In the genomic region with DNA sequence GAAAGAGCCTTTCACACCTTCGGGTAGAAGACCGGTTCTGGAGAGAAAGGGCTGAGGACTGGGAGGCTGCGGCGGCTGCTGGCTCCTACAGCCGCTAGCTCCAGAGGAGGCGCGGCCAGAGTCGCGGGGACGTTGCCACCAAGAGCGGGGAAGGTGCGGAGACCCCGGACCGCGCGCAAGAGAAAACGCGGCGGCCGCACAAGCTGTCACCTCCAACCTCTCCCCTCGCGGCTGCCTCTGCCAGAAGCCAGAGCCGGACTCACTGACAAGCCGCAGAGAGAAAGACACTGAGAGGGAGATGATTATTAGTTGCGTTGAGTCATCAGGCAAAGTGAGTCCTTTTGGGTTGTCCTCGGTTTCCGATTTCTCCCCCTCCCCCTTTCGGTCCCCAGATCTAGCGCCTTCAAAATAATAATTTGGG, we compare ENCODE assay signal across 8 mouse cellular contexts. TPM values are rescaled to one million over a fixed set of nuclear protein-coding genes. Genes with fewer than 3 reads are reported as not detected.
DNase-seq lines count a peak whose midpoint lies in the region; ATAC-seq and TF ChIP-seq lines count a peak whose summit lies in the region.

No protein-coding gene starts in this region.

- H3K27me3 ChIP-seq in cerebellum, adult 2 months (ENCODE audit: control insufficient read depth, insufficient read depth, low read length): peaks cover 7% of the 10 kb centered on the region; the same call in 1 of the 2 replicates
- H3K27me3 ChIP-seq in embryonic facial prominence, embryonic 13.5 days: peaks cover 57% of the 10 kb centered on the region
- H3K27me3 ChIP-seq in kidney, embryonic 16.5 days (ENCODE audit: insufficient read depth, low read length): peaks cover 54% of the 10 kb centered on the region

- under 1% methylated on average over 29 of the region's 29 CpGs for whole genome bisulfite sequencing in cerebellum, adult 2 months
- WGBS in embryonic facial prominence, embryonic 13.5 days: under 1% methylated on average over 29 of the region's 29 CpGs
- under 1% methylated on average over 29 of the region's 29 CpGs for WGBS in kidney, embryonic 16.5 days

- no peaks in the 10 kb centered on the region for H3K9me3 ChIP-seq in embryonic facial prominence, embryonic 13.5 days
- no peaks in the 10 kb centered on the region for H3K9me3 ChIP-seq in kidney, embryonic 16.5 days (ENCODE audit: low read length)

- ATAC-seq in embryonic facial prominence, embryonic 13.5 days (ENCODE audit: insufficient number of reproducible peaks, insufficient read depth, low FRiP score, low TSS enrichment, low read depth): no peak
- no peak for ATAC-seq in kidney, embryonic 16.5 days (ENCODE audit: low FRiP score, low TSS enrichment)
- no peak for ATAC-seq in erythroblast, adult 5-6 weeks (replicated peaks; ENCODE audit: low FRiP score, poor library complexity, severe bottlenecking)

- peak in 1 of 2 experiments; percentile 33 for DNase-seq in cerebellum, adult 2 months
- no peak for DNase-seq in cerebellum, adult 8-10 months
- peak; percentile 59 for DNase-seq in A20 (ENCODE audit: low read depth, low spot score)
- DNase-seq in neural tube, embryonic 10.5 days (ENCODE audit: extremely low spot score, low spot score): peak; percentile 64
- DNase-seq in layer of hippocampus, adult 8-10 months (ENCODE audit: low spot score in 2 of 2): no peak

- no peak overlapping the region for H3K27ac ChIP-seq in cerebellum, adult 2 months (ENCODE audit: insufficient read depth, low read length)
- peak overlapping the region; percentile 98 for H3K27ac ChIP-seq in embryonic facial prominence, embryonic 13.5 days
- H3K27ac ChIP-seq in kidney, embryonic 16.5 days (ENCODE audit: low read length): no peak overlapping the region

- H3K4me3 ChIP-seq in cerebellum, adult 2 months (replicated peaks; ENCODE audit: insufficient read depth, low read depth, low read length): peak overlapping the region; percentile 47
- H3K4me3 ChIP-seq in embryonic facial prominence, embryonic 13.5 days: peak overlapping the region; percentile 86
- peak overlapping the region; percentile 76 for H3K4me3 ChIP-seq in kidney, embryonic 16.5 days (ENCODE audit: low read length)

- TF ChIP-seq CTCF in cerebellum, adult 2 months (IDR thresholded peaks at IDR 0.05; ENCODE audit: borderline replicate concordance, insufficient read depth, low read depth, low read length): no peak

- no peak for TF ChIP-seq POLR2A in cerebellum, adult 2 months (IDR thresholded peaks at IDR 0.05; ENCODE audit: borderline replicate concordance, insufficient read depth, low read length)

- H3K36me3 ChIP-seq in embryonic facial prominence, embryonic 13.5 days: no peaks in the 10 kb centered on the region
- no peaks in the 10 kb centered on the region for H3K36me3 ChIP-seq in kidney, embryonic 16.5 days (ENCODE audit: insufficient read depth, low read length)

- peak overlapping the region; percentile 85 for H3K4me2 ChIP-seq in embryonic facial prominence, embryonic 13.5 days
- peak overlapping the region; percentile 98 for H3K4me2 ChIP-seq in kidney, embryonic 16.5 days (replicated peaks; ENCODE audit: low read depth, low read length)

- H3K9ac ChIP-seq in embryonic facial prominence, embryonic 13.5 days: peak overlapping the region; percentile 98
- H3K9ac ChIP-seq in kidney, embryonic 16.5 days (replicated peaks; ENCODE audit: low read length): peak overlapping the region; percentile 83

- H3K4me1 ChIP-seq in cerebellum, adult 2 months (ENCODE audit: control insufficient read depth, insufficient read depth, low read length): peaks cover 7% of the 10 kb centered on the region; the same call in 1 of the 2 replicates
- peaks cover 15% of the 10 kb centered on the region for H3K4me1 ChIP-seq in embryonic facial prominence, embryonic 13.5 days
- H3K4me1 ChIP-seq in kidney, embryonic 16.5 days (ENCODE audit: insufficient read depth, low read length): peaks cover 27% of the 10 kb centered on the region

RNA-seq across cellular contexts. Expression of gene Satb2, which starts 7.0 kb away (rescaled TPM):
- 0.29 and 0.40 TPM in 2 replicates for polyA plus RNA-seq in cerebellum, adult 2 months (2012; rRNA removed)
- polyA plus RNA-seq in embryonic facial prominence, embryonic 13.5 days (2015; fragmentation: Nextera tagmentation; extraction: Ambion mirVana): 19.4 and 23.9 TPM in 2 replicates
- polyA plus RNA-seq in kidney, embryonic 16.5 days (2015; fragmentation: Nextera tagmentation; extraction: Ambion mirVana): 1.6 and 2.6 TPM in 2 replicates
- total RNA-seq in erythroblast, adult 5-6 weeks (2015; ENCODE audit: low replicate concordance): 0.84 TPM in 1 of 2 replicates, not detected in the other
- total RNA-seq in erythroblast, adult 5-6 weeks (2017; ENCODE audit: low replicate concordance): 0.26 TPM in 1 of 2 replicates, not detected in the other
- total RNA-seq in layer of hippocampus, adult 8-10 months (2022): 10 to 100 TPM; 15.4 to 20.3 (median 16.3) TPM

Comparison
In these comparisons a context has a peak if more than half of its experiments do, and no peak if none do; other contexts are left out.
1. DNase-seq: peak in A20 (single experiment) and neural tube, embryonic 10.5 days (single experiment); none in cerebellum, adult 8-10 months (single experiment) and layer of hippocampus, adult 8-10 months (0 of 2).
2. Peak in every context shown above with its lines, with median percentiles within 50 percentile points of each other: H3K4me3 ChIP-seq.